Mouse (Mus musculus): ENCODE measurements around the gene Nsun5. TPM values are rescaled to one million over a fixed set of nuclear protein-coding genes. Genes with fewer than 3 reads are reported as not detected.
A peak's percentile ranks its signal among the peaks of the same experiment; 100 is the strongest.

The Nsun5 gene
- polyA plus RNA-seq, 1 experiment = 28.4 TPM

GRCm38 (mm10) chr5:135373601-135374000, 3.8 kb downstream of the Nsun5 start:
- DNase-seq (ENCODE audit: low read depth) = no peak

GRCm38 (mm10) chr5:135375167-135375566, 5.4 kb downstream of the Nsun5 start:
- DNase-seq (ENCODE audit: low read depth) = no peak

- no peak for DNase-seq (ENCODE audit: low read depth)
Measured at GRCm38 (mm10) chr5:135376341-135376740, 6.6 kb downstream of the Nsun5 start.

- peak; percentile 82 for DNase-seq (ENCODE audit: low read depth)
Measured at GRCm38 (mm10) chr5:135380681-135381080, 10.9 kb downstream of the Nsun5 start.

GRCm38 (mm10) chr5:135381356-135381925, 11.7 kb downstream of the Nsun5 start:
- DNase-seq (ENCODE audit: low read depth) = peak; percentile 73

GRCm38 (mm10) chr5:135382746-135383145, 13.0 kb downstream of the Nsun5 start:
- DNase-seq (ENCODE audit: low read depth) = no peak

GRCm38 (mm10) chr5:135383771-135384170, 14.0 kb downstream of the Nsun5 start:
- DNase-seq (ENCODE audit: low read depth) = no peak

- no peak for DNase-seq (ENCODE audit: low read depth)
Measured at GRCm38 (mm10) chr5:135394004-135394823, 24.5 kb downstream of the Nsun5 start, which contains the start of gene Pom121. TSS of gene Pom121 (minus strand) at chr5:135394546.

GRCm38 (mm10) chr5:135395826-135396225, 26.1 kb downstream of the Nsun5 start:
- DNase-seq (ENCODE audit: low read depth) = no peak

- no peak for DNase-seq (ENCODE audit: low read depth)
Measured at GRCm38 (mm10) chr5:135399382-135399781, 29.6 kb downstream of the Nsun5 start.

GRCm38 (mm10) chr5:135400244-135400643, 30.5 kb downstream of the Nsun5 start:
- no peak for DNase-seq (ENCODE audit: low read depth)

GRCm38 (mm10) chr5:135404623-135405022, 34.9 kb downstream of the Nsun5 start:
- no peak for DNase-seq (ENCODE audit: low read depth)

GRCm38 (mm10) chr5:135405437-135405836, 35.7 kb downstream of the Nsun5 start:
- no peak for DNase-seq (ENCODE audit: low read depth)

- no peak for DNase-seq (ENCODE audit: low read depth)
Measured at GRCm38 (mm10) chr5:135408114-135408513, 38.4 kb downstream of the Nsun5 start.

GRCm38 (mm10) chr5:135410266-135410665, 40.5 kb downstream of the Nsun5 start:
- DNase-seq (ENCODE audit: low read depth) = no peak

Other genes with a start within 250 kb of the Nsun5 start
- 18.3 and 18.8 TPM in 2 replicates for gene Tbl2, start 220.3 kb upstream of the Nsun5 start, polyA plus RNA-seq (2012; rRNA removed)
- 39.3 and 47.4 TPM in 2 replicates for gene Bcl7b, start 201.7 kb upstream of the Nsun5 start, polyA plus RNA-seq (2012; rRNA removed)
- gene Baz1b, start 182.7 kb upstream of the Nsun5 start, polyA plus RNA-seq (2012; rRNA removed) = 17.4 and 20.9 TPM in 2 replicates
- 0.39 and 0.43 TPM in 2 replicates for gene Fzd9, start 118.7 kb upstream of the Nsun5 start, polyA plus RNA-seq (2012; rRNA removed)
- gene Fkbp6, start 19.9 kb upstream of the Nsun5 start, polyA plus RNA-seq (2012; rRNA removed) = 0.10 TPM in 1 of 2 replicates, not detected in the other
- not detected in 2 replicates for gene Trim50, start 16.7 kb upstream of the Nsun5 start, polyA plus RNA-seq (2012; rRNA removed)
- gene Pom121, start 24.6 kb downstream of the Nsun5 start, polyA plus RNA-seq (2012; rRNA removed) = 7.1 and 13.9 TPM in 2 replicates
- gene Hip1, start 175.2 kb downstream of the Nsun5 start, polyA plus RNA-seq (2012; rRNA removed) = 28.8 and 34.9 TPM in 2 replicates
- gene Ccl26, start 193.6 kb downstream of the Nsun5 start, polyA plus RNA-seq (2012; rRNA removed) = not detected in 2 replicates
- 10.5 and 12.6 TPM in 2 replicates for gene Ccl24, start 203.1 kb downstream of the Nsun5 start, polyA plus RNA-seq (2012; rRNA removed)

Measured in gonadal fat pad, adult 2 months (tissue).